Mouse (Mus musculus) gastrocnemius, postnatal 25 days (tissue): ENCODE data around the gene Rab26. TPM values are rescaled to one million over a fixed set of nuclear protein-coding genes. Genes with fewer than 3 reads are reported as not detected.
A peak's percentile ranks its signal among the peaks of the same experiment; 100 is the strongest.

Experiments
- DNase-seq: peaks from one replicate; pipeline ENCODE4 v3.0.0; 2022
- total RNA-seq, 2 experiments: library from RNA; stranded (reverse); gene quantifications; 1 replicate in 1 of 2; 2 replicates in 1 of 2; pipeline ENCODE4 v1.2.3; 2021

Gene Rab26
- total RNA-seq, 2 experiments from 2014 or later: 0.23 TPM; not detected in 1

- peak; percentile 94 for DNase-seq
These were observed 55.2 kb downstream of the Rab26 start, which contains the start of gene Mlst8 for GRCm38 (mm10) chr17:24478663-24479380. TSS of gene Mlst8 (minus strand) at chr17:24479078.

- DNase-seq: no peak
These were observed 55.9 kb downstream of the Rab26 start for GRCm38 (mm10) chr17:24477985-24478600.

Other genes with a start within 250 kb of the Rab26 start
- not detected for gene Abca17, start 183.1 kb downstream of the Rab26 start, total RNA-seq
- 1 to 10 TPM; 6.7 to 7.3 TPM for gene Abca3, start 182.3 kb downstream of the Rab26 start, total RNA-seq
- gene Rnps1, start 119.6 kb downstream of the Rab26 start, total RNA-seq: 10 to 100 TPM; 47.3 to 50.6 TPM
- gene Eci1, start 107.6 kb downstream of the Rab26 start, total RNA-seq: 100 to 1,000 TPM; 134 to 161 TPM
- 1 to 10 TPM; 1.0 to 1.5 TPM for gene Dnase1l2, start 91.1 kb downstream of the Rab26 start, total RNA-seq
- 10 to 100 TPM in 1 of 2 experiments, 1 to 10 TPM in 1; 9.4 to 10.2 TPM for gene E4f1, start 63.9 kb downstream of the Rab26 start, total RNA-seq
- 10 to 100 TPM; 50.8 to 55.0 TPM for gene Pgp, start 63.8 kb downstream of the Rab26 start, total RNA-seq
- not detected for gene Bricd5, start 60.3 kb downstream of the Rab26 start, total RNA-seq
- 10 to 100 TPM; 10.5 to 11.7 TPM for gene Mlst8, start 55.1 kb downstream of the Rab26 start, total RNA-seq
- under 1 TPM; 0.10 to 0.11 TPM for gene Caskin1, start 45.6 kb downstream of the Rab26 start, total RNA-seq
- gene Traf7, start 6.3 kb downstream of the Rab26 start, total RNA-seq: 10 to 100 TPM; 33.2 to 36.7 TPM
- 10 to 100 TPM; 20.2 to 21.1 TPM for gene Pkd1, start 15.6 kb upstream of the Rab26 start, total RNA-seq
- gene Tsc2, start 98.4 kb upstream of the Rab26 start, total RNA-seq: 10 to 100 TPM; 65.8 to 67.8 TPM
- gene Nthl1, start 98.5 kb upstream of the Rab26 start, total RNA-seq: 1 to 10 TPM; 2.6 to 4.2 TPM
- gene Slc9a3r2, start 116.1 kb upstream of the Rab26 start, total RNA-seq: 10 to 100 TPM; 36.6 to 41.8 TPM
- gene Npw, start 124.2 kb upstream of the Rab26 start, total RNA-seq: not detected
- gene Zfp598, start 135.5 kb upstream of the Rab26 start, total RNA-seq: 10 to 100 TPM; 17.7 to 20.2 TPM
- gene Syngr3, start 155.7 kb upstream of the Rab26 start, total RNA-seq: not detected
- 10 to 100 TPM; 24.1 to 30.1 TPM for gene Gfer, start 161.9 kb upstream of the Rab26 start, total RNA-seq
- under 1 TPM; 0.59 to 0.61 TPM for gene Noxo1, start 162.0 kb upstream of the Rab26 start, total RNA-seq
- 10 to 100 TPM; 14.7 to 15.6 TPM for gene Tbl3, start 173.4 kb upstream of the Rab26 start, total RNA-seq
- not detected for gene Rnf151, start 183.9 kb upstream of the Rab26 start, total RNA-seq
- 100 to 1,000 TPM; 564 to 585 TPM for gene Rps2, start 183.9 kb upstream of the Rab26 start, total RNA-seq
- gene Ndufb10, start 190.3 kb upstream of the Rab26 start, total RNA-seq: 100 to 1,000 TPM; 493 to 532 TPM
- gene Rpl3l, start 193.6 kb upstream of the Rab26 start, total RNA-seq: 100 to 1,000 TPM; 723 to 775 TPM
- gene Msrb1, start 202.4 kb upstream of the Rab26 start, total RNA-seq: 100 to 1,000 TPM; 164 to 180 TPM
- not detected for gene Hs3st6, start 218.8 kb upstream of the Rab26 start, total RNA-seq